Comparison of ENCODE assay signal across 22 mouse cellular contexts in the genomic region with DNA sequence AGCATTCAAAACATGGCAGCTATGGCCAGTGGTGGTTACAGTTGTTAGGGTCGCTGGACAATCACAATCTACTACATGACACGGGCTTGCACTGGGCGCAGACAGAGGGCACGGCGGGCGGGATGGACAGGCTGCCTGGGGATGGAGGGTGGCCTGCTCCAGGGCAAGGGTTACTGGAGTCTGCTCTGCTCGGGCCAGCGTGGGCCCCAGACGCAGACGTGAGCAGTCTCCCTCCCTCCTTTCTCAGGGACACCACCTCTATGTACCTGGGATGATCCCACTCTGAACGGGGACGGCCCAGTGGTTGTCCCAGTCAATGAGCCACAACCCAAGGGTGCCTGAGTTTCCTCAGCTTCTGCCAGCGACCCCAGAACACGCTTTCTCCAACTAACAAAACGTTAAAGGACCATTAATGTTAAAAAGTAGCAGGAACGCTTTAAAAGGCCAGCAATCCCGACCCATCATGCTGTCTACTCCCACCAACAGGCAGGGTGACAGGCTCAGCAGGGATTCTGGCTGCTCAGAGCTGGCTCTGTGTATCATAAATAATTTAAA. TPM values are rescaled to one million over a fixed set of nuclear protein-coding genes. Genes with fewer than 3 reads are reported as not detected.
A peak's percentile ranks its signal among the peaks of the same experiment; 100 is the strongest.
DNase-seq lines count a peak whose midpoint lies in the region; ATAC-seq and TF ChIP-seq lines count a peak whose summit lies in the region.
"Had no signal": no experiment of that assay in that cellular context is flagged by ENCODE, and none has a peak within 500 bp of the region (broad histone marks: within the 10 kb centered on the region; RNA-seq: fewer than 3 reads in every experiment).

No protein-coding gene starts in this region.

- DNase-seq in cerebellum, adult 11-12 months: peak; percentile 53
- DNase-seq in cerebellum, postnatal 4 days (ENCODE audit: low spot score in 2 of 2): no peak
- DNase-seq in hindbrain, embryonic 11.5 days (ENCODE audit: low spot score): no peak
- DNase-seq in left cerebral cortex, adult 2 months (ENCODE audit: extremely low spot score in 1 of 2, low spot score in 2 of 2): no peak
- no peak for DNase-seq in left cerebral cortex, postnatal 25 days (ENCODE audit: low spot score in 2 of 2)
- DNase-seq in neural tube, embryonic 10.5 days (ENCODE audit: extremely low spot score, low spot score): no peak
- DNase-seq: adrenal gland, postnatal 14 days; cerebellum, adult 11 months; gastrocnemius, postnatal 14 days; kidney, adult 8-10 months; kidney, postnatal 4 days; lung, embryonic 14.5 days; lung, postnatal 14 days; right cerebral cortex, postnatal 14 days had no signal

- H3K36me3 ChIP-seq in hindbrain, embryonic 12.5 days: peaks cover 83% of the 10 kb centered on the region
- peaks cover 15% of the 10 kb centered on the region; the same call in 1 of the 2 replicates for H3K36me3 ChIP-seq in hindbrain, embryonic 11.5 days (ENCODE audit: control insufficient read depth, insufficient read depth, low read length)
- H3K36me3 ChIP-seq in neural tube, embryonic 13.5 days: peaks cover 90% of the 10 kb centered on the region

- H3K4me1 ChIP-seq in hindbrain, embryonic 12.5 days: peaks cover 29% of the 10 kb centered on the region
- H3K4me1 ChIP-seq in hindbrain, embryonic 11.5 days (replicated peaks; ENCODE audit: control insufficient read depth, insufficient read depth, low read length): no peaks in the 10 kb centered on the region; the same call in 1 of the 2 replicates
- peaks cover 33% of the 10 kb centered on the region for H3K4me1 ChIP-seq in neural tube, embryonic 13.5 days (replicated peaks)
- H3K4me1 ChIP-seq: limb, embryonic 12.5 days; stomach, embryonic 15.5 days had no signal

- intact Hi-C loops in left cerebral cortex, adult 2 months (cut with DNase I): loop anchor here (1.0 kb wide), 1 partner anchor 13 kb away; a partner anchor contains a TSS
- intact Hi-C loops in left cerebral cortex, postnatal 25 days (cut with DNase I): no loop called here

- no peak for TF ChIP-seq CTCF in left cerebral cortex, adult 2 months (IDR thresholded peaks at IDR 0.05)

- no peaks in the 10 kb centered on the region for H3K9me3 ChIP-seq in hindbrain, embryonic 12.5 days (replicated peaks)
- H3K9me3 ChIP-seq in hindbrain, embryonic 11.5 days (ENCODE audit: control insufficient read depth, low read length): no peaks in the 10 kb centered on the region
- H3K9me3 ChIP-seq in neural tube, embryonic 13.5 days: no peaks in the 10 kb centered on the region
- H3K9me3 ChIP-seq: limb, embryonic 12.5 days; liver, embryonic 15.5 days; neural tube, embryonic 15.5 days; stomach, embryonic 15.5 days had no signal

- no peak overlapping the region for H3K4me3 ChIP-seq in hindbrain, embryonic 12.5 days
- H3K4me3 ChIP-seq in hindbrain, embryonic 11.5 days (ENCODE audit: low read depth, low read length): no peak overlapping the region
- H3K4me3 ChIP-seq in left cerebral cortex, adult 2 months: no peak overlapping the region
- no peak overlapping the region for H3K4me3 ChIP-seq in neural tube, embryonic 13.5 days
- H3K4me3 ChIP-seq: erythroblast, embryonic 14.5 days; limb, embryonic 12.5 days; liver, embryonic 15.5 days; neural tube, embryonic 15.5 days; stomach, embryonic 15.5 days had no signal

- H3K9ac ChIP-seq in hindbrain, embryonic 12.5 days: no peak overlapping the region
- H3K9ac ChIP-seq in hindbrain, embryonic 11.5 days (ENCODE audit: low read depth, low read length): no peak overlapping the region
- H3K9ac ChIP-seq in neural tube, embryonic 13.5 days: no peak overlapping the region
- H3K9ac ChIP-seq: limb, embryonic 12.5 days; liver, embryonic 15.5 days; lung, embryonic 14.5 days; neural tube, embryonic 15.5 days; stomach, embryonic 15.5 days had no signal

- no peak overlapping the region for H3K4me2 ChIP-seq in hindbrain, embryonic 12.5 days (replicated peaks)
- H3K4me2 ChIP-seq in hindbrain, embryonic 11.5 days (replicated peaks; ENCODE audit: low read depth, low read length): no peak overlapping the region
- no peak overlapping the region for H3K4me2 ChIP-seq in neural tube, embryonic 13.5 days
- H3K4me2 ChIP-seq: limb, embryonic 12.5 days; liver, embryonic 15.5 days; lung, embryonic 14.5 days; neural tube, embryonic 15.5 days; stomach, embryonic 15.5 days had no signal

- WGBS in hindbrain, embryonic 12.5 days: 92% methylated on average over 17 of the region's 17 CpGs
- 92% methylated on average over 17 of the region's 17 CpGs for WGBS in hindbrain, embryonic 11.5 days
- 93% methylated on average over 17 of the region's 17 CpGs for WGBS in neural tube, embryonic 13.5 days

- peak overlapping the region; percentile 44; the same call in 1 of the 2 replicates for H3K27ac ChIP-seq in hindbrain, embryonic 12.5 days
- H3K27ac ChIP-seq in hindbrain, embryonic 11.5 days (ENCODE audit: low read depth, low read length): no peak overlapping the region
- peak overlapping the region; percentile 12; the same call in 1 of the 2 replicates for H3K27ac ChIP-seq in left cerebral cortex, adult 2 months
- H3K27ac ChIP-seq in neural tube, embryonic 13.5 days (replicated peaks): peak overlapping the region; percentile 33; the same call in 1 of the 2 replicates
- H3K27ac ChIP-seq: kidney, postnatal 0 days; limb, embryonic 12.5 days; liver, embryonic 15.5 days; neural tube, embryonic 15.5 days; stomach, embryonic 15.5 days had no signal

- no peaks in the 10 kb centered on the region for H3K27me3 ChIP-seq in hindbrain, embryonic 12.5 days
- H3K27me3 ChIP-seq in hindbrain, embryonic 11.5 days (ENCODE audit: control insufficient read depth, insufficient read depth, low read length): no peaks in the 10 kb centered on the region
- no peaks in the 10 kb centered on the region for H3K27me3 ChIP-seq in neural tube, embryonic 13.5 days
- H3K27me3 ChIP-seq: limb, embryonic 12.5 days; liver, embryonic 15.5 days; neural tube, embryonic 15.5 days; stomach, embryonic 15.5 days had no signal

- no peak for ATAC-seq in hindbrain, embryonic 12.5 days (ENCODE audit: low FRiP score)
- ATAC-seq in hindbrain, embryonic 11.5 days (ENCODE audit: low FRiP score): no peak
- no peak for ATAC-seq in neural tube, embryonic 13.5 days (ENCODE audit: low read depth)

RNA-seq across cellular contexts. Expression of a gene that starts 12.9 kb away (rescaled TPM):
- polyA plus RNA-seq in hindbrain, embryonic 12.5 days (2016; fragmentation: Nextera tagmentation; extraction: Ambion mirVana): 39.6 and 39.7 TPM in 2 replicates
- 17.9 and 19.3 TPM in 2 replicates for polyA plus RNA-seq in hindbrain, embryonic 11.5 days (2014; fragmentation: Nextera tagmentation; extraction: Ambion mirVana)
- total RNA-seq in left cerebral cortex, adult 2 months (2021): 10 to 100 TPM; 63.3 to 67.9 TPM
- total RNA-seq in left cerebral cortex, postnatal 25 days (2021): 10 to 100 TPM; 59.6 to 65.5 TPM
- polyA plus RNA-seq in neural tube, embryonic 13.5 days (2015; fragmentation: Nextera tagmentation; extraction: Ambion mirVana): 41.1 and 41.4 TPM in 2 replicates

RNA-seq across cellular contexts. Expression of a gene that starts 22.6 kb away (rescaled TPM):
- 16.9 and 19.6 TPM in 2 replicates for polyA plus RNA-seq in hindbrain, embryonic 12.5 days (2016; fragmentation: Nextera tagmentation; extraction: Ambion mirVana)
- 10.1 and 11.3 TPM in 2 replicates for polyA plus RNA-seq in hindbrain, embryonic 11.5 days (2014; fragmentation: Nextera tagmentation; extraction: Ambion mirVana)
- total RNA-seq in left cerebral cortex, adult 2 months (2021): 10 to 100 TPM; 24.6 to 25.4 TPM
- total RNA-seq in left cerebral cortex, postnatal 25 days (2021): 10 to 100 TPM; 20.0 to 25.9 TPM
- polyA plus RNA-seq in neural tube, embryonic 13.5 days (2015; fragmentation: Nextera tagmentation; extraction: Ambion mirVana): 17.8 and 20.0 TPM in 2 replicates

RNA-seq across cellular contexts. Expression of a gene that starts 49.1 kb away (rescaled TPM):
- 18.8 and 18.9 TPM in 2 replicates for polyA plus RNA-seq in hindbrain, embryonic 12.5 days (2016; fragmentation: Nextera tagmentation; extraction: Ambion mirVana)
- 22.0 and 23.6 TPM in 2 replicates for polyA plus RNA-seq in hindbrain, embryonic 11.5 days (2014; fragmentation: Nextera tagmentation; extraction: Ambion mirVana)
- 10 to 100 TPM; 25.9 to 30.2 TPM for total RNA-seq in left cerebral cortex, adult 2 months (2021)
- 10 to 100 TPM; 29.2 to 36.0 TPM for total RNA-seq in left cerebral cortex, postnatal 25 days (2021)
- polyA plus RNA-seq in neural tube, embryonic 13.5 days (2015; fragmentation: Nextera tagmentation; extraction: Ambion mirVana): 31.8 and 32.7 TPM in 2 replicates
